Mouse (Mus musculus): ENCODE results near the gene Znrd1.
"Not testable (repeated sequence)": the region's sequence is repeated elsewhere in the genome, so short reads cannot be mapped to it uniquely, and the experiment has no call there.

Gene Znrd1

DNA sequence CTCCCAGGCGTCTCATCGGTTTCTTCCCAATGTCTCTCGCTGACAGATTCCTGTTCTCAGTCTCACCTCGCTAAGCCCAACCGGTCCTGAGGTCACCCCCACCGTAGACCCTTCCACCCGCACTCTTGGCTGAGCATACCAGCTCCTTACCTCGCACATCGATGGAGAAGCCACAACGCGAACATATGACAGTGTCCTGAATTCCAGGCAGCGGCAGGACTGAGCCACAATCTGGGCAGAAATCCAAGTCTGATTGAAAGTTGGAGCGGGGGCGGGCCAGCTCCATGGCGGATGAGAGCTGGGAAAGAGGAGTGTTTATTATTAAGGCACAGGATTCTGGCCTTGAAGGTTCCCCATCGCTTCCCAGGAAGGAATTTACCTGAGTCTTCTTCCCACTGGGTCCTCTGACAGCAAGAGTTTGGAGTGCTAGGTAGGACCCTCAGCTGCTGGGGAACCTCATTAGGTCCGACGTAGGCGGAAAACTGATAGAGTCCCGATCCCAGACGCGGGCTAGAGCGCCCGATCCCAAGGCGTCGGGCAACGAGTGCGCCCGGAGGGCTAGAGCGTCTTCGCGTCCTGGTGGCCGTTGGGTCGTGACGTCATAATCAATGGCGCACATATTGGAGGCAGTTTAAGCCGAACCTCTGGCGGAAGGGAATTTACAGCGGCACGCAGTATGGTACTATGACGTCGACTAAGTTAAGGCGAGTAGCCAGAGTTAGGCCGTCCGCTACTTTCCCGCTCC lies at the start of gene Znrd1, which contains the start of gene Znrd1as:
Gene Znrd1 (minus strand): TSS at position 561 of the 745 bp plus-strand sequence.
Gene Znrd1as (plus strand): TSS at position 594 of the 745 bp plus-strand sequence.
- peak; percentile 100 for DNase-seq (ENCODE audit: low spot score)

DNA sequence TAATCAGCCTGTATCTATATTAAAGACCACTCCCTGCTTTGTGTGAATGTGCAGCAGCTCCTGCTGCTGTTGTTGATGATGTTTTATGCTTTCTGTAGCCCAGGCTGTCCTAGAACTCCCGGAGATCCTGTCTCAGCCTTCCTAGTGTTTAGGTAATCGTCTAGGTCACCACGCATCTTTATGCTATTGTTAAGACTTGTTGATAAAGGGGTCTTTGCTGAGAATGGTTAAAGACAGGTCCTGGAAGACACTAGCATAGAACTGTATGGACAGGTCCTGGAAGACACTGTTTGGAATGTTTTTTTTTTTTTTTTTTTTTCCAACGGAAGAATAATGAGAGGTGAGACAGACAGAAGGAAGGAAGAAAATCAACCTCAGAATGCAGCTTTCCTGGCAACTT lies 45.0 kb upstream of the Znrd1 start:
- DNase-seq (ENCODE audit: low spot score): peak; percentile 22

DNA sequence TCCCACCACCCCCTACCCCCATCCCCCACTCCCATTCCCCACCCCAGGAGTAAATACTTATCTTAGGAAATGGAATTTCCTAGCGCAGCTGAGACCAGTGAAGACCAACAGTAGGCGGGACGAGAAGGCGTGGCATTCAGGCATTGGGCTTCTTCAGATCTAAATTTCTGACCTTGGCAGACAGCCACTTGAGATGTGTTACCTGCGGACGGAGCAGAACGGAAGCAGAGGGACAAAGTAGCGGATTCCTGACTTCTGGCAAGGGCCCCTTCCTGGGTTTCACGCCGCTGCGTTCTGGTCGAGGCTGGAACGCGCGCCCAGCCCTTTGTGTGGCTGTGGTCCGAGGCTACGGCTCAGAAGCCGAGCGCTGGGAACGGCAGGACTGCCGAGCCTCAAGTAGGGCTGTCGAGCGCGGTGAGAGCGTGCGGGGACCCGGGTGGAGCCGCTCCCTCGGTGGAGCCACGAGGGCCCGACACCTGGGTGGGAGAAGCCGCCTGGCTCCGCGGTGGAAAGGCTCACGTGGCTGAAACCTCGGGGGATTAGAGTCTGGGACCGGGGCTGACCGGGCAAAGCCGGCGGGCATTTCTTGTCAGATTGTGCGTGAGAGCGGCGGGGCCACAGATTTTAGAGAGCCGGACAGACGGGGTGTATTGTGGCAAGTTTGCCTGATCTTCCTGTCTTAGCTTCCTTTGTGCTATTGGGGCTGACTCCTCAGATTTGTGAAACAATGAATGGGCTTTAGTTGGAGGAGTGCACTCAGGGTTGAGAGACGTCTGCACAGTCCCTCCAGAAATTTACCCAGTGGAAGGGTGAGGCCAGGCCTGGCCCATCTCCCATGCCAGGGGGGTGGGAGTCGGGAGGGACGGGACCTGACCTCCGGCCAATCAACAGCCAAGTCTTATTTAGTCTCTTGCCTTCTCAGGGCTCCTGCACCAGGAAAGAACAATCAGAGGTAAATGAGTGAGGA lies 44.3 kb upstream of the Znrd1 start:
- DNase-seq (ENCODE audit: low spot score): peak; percentile 80

- DNase-seq (ENCODE audit: low spot score): no peak
These were observed 42.5 kb upstream of the Znrd1 start, which contains the start of gene Zfp57 for GRCm38 (mm10) chr17:37000863-37001262. Gene Zfp57, plus strand, starts transcription at chr17:37001163.

- no peak for DNase-seq (ENCODE audit: low spot score)
These were observed 40.1 kb upstream of the Znrd1 start for GRCm38 (mm10) chr17:36998477-36998876.

GRCm38 (mm10) chr17:36997033-36997735 lies 38.8 kb upstream of the Znrd1 start:
- peak; percentile 87 for DNase-seq (ENCODE audit: low spot score)

DNA sequence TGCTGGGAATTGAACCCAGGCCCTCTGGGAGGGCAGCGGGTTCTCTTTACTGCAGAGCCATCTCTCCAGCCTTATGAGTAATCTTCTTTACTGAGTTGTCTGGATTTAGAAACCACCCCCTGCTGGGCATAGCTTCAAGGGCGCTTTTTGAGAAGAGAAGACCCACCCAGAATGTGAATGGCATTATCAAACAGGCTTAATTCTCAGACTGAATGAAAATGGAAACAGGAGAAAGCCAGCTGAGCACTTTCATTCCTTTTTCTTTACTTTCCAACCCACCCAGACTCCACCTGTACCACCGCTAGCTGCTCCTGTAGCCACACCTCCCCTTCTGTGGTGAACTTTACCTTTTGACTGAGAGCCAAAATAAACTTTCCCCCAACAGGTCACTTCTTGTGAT lies 37.1 kb upstream of the Znrd1 start:
- DNase-seq (ENCODE audit: low spot score): no peak

DNA sequence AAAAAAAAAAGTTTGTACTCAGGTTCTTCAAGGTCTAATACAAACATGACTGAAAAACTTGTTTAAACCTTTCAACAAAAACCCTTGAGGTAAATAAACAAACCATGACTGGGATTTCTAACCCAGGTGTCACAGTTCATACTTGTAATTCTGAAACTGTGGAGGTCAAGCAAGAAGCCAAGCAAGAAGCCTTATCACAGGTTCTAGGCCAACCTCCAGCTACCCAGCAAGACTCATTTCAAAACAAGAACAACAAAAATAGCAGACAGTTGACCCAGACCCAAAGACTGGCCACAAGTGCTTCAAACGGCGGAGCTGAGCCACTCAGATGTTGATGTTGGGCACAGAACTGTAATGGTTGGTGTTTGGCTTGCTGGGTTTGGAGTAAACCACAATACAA lies 36.2 kb upstream of the Znrd1 start:
- DNase-seq (ENCODE audit: low spot score): no peak

- DNase-seq (ENCODE audit: low spot score): no peak
These were observed 35.5 kb upstream of the Znrd1 start for GRCm38 (mm10) chr17:36993770-36994325.

GRCm38 (mm10) chr17:36992336-36993104 lies 34.2 kb upstream of the Znrd1 start:
- no peak for DNase-seq (ENCODE audit: low spot score)

- not testable (repeated sequence) for DNase-seq (ENCODE audit: low spot score)
These were observed 32.3 kb upstream of the Znrd1 start for GRCm38 (mm10) chr17:36990630-36991029.

DNA sequence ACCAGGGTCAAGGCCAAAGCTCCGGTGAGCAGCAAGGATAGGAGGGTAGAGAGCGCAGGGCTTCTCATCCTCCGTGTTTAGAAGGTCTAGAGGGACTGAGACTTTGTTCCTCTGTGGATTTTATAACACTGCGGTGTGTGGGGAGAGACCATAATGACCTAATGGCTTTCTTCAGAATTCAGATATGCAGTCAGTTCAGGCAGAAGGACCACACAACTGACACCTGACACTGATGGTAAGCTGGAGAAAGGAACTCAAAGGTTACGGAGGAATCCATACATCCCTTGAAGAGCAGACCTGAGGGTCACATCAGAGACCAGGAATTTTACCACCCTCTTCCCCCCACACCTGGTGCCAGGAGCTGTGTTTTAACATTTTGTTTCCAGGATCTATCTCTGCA lies 31.1 kb upstream of the Znrd1 start, which contains the start of gene H2-M5:
Gene H2-M5 (minus strand): TSS at position 101 of the 400 bp plus-strand sequence.
- no peak for DNase-seq (ENCODE audit: low spot score)

- no peak for DNase-seq (ENCODE audit: low spot score)
These were observed 30.1 kb upstream of the Znrd1 start for GRCm38 (mm10) chr17:36988475-36988874.

- no peak for DNase-seq (ENCODE audit: low spot score)
These were observed 24.1 kb upstream of the Znrd1 start for GRCm38 (mm10) chr17:36982253-36983155.

GRCm38 (mm10) chr17:36981845-36982244 lies 23.5 kb upstream of the Znrd1 start:
- no peak for DNase-seq (ENCODE audit: low spot score)

GRCm38 (mm10) chr17:36981221-36981813 lies 23.0 kb upstream of the Znrd1 start, which contains the start of gene 2410137M14Rik:
Gene 2410137M14Rik, minus strand, starts transcription at chr17:36981237.
- DNase-seq (ENCODE audit: low spot score): no peak

DNA sequence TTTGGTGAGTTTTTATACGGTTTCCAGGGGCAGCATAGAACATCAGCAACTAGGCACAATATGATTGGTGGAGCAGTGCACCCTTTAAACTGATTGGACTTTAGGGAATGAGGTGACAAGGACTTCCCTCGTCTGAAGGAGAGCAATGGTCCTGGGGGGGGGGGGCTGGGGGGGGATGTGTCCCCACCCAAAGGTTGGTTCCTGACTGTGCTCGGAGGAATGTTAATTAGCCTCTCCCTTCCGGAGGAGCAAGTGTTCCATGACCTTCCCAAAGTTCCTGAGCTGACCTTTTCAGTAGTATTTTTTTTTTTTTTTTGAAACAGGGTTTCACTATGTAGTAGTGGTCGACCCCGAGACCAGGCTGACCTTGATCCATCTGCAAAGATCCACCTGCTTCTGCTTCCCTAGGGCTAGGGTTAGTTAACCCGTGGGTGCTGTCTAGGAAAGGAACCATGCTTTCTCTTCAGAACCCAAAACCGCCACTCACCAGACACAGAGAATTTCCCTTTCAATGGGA lies 15.0 kb upstream of the Znrd1 start:
- DNase-seq (ENCODE audit: low spot score): no peak

DNA sequence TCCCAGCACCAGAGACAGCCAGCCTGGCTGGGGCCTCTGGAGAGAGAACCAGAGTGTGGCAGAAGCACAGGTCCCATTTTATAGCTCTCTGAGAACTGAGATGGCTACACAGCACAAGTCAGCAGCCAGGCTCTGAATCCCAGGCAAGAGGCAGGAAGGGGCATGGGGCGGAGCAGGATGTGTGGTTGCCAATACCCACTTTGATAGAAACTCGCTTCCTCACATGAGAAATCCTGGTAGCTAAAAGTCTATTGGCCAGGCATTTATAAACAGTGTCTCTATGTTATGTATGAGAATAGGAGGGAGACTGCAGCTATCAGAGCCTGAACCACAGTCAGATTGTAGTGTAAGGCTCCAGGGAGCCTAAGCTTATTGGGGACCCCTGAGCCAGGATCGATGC lies 14.4 kb upstream of the Znrd1 start:
- DNase-seq (ENCODE audit: low spot score): no peak
